Mouse (Mus musculus) ovary, adult 18-20 months (tissue): ENCODE data around the gene Pkp1.
A peak's percentile ranks its signal among the peaks of the same experiment; 100 is the strongest.

Experiments used
- DNase-seq: peaks from one replicate; pipeline ENCODE4 v3.0.0; 2022; ENCODE audit warnings: low spot score, mixed read lengths

Pkp1 gene

DNA sequence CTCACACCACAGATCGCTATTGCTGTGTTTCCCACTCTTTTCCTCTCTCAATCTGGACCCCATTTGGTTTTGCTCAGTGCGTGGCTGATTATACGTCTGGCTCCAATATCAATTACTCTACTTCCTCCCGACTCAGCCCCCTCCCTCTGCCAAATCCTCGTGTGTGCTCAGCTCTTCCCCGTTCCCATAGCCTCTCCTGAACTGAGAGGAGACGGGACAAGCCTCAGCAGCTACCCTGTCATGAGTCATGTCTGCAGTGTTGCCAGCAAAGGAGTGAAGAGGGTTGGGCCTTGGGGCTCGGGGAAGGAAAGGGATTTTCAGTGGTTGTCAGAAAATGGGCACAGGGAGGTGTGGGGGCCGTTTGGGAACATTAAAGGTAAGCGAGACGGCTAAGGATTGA lies 12.3 kb downstream of the Pkp1 start:
- no peak for DNase-seq

DNA sequence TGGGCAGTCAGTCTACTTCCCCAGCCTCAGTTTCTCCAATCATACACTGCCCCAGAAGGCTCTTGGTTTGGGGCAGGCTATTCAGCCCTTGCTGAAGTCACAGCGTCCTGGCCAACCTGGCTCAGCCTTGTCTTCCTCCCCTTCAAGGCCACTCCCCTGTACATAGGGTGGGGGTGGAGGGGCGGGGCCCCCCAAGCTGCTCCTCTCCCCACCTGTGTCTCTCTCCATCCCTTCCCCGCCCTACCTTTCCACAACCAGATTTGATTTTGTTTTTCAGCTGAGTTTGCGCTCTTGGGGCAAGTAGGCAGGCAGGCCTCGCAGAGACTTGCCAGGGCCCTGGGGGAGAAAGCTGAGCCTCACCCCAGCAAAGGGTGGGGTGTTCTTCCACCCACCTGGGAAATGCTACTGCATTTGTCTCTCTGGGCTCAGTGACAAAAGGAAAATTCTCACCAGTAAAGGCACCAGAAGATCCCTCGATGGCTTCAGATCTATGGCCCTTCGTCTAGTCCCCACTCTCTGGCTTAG lies 19.0 kb downstream of the Pkp1 start:
- no peak for DNase-seq

- DNase-seq = no peak
These were observed 19.7 kb downstream of the Pkp1 start for GRCm38 (mm10) chr1:135899295-135899694.

DNA sequence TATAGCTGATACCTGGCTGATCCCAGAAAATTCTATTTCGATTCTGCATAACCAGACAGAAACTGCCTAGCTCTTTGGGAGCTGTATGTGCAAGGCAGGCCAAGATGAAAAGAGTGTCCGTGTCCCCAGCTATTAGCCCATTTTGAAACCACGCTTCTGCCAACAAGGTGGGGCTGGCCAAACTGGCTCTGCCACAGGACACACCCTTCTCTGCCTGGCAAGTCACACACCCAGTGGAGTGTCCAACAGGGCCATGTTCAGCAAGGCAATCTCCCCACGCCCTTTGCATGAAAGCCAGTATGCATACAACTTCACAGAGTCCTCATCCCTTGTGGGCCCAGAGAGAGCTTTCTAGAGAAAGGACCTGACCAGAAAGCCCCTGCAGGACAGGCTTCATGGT lies 23.6 kb downstream of the Pkp1 start:
- DNase-seq = no peak

GRCm38 (mm10) chr1:135893377-135893776 lies 25.6 kb downstream of the Pkp1 start:
- DNase-seq = no peak

- DNase-seq = no peak
These were observed 26.2 kb downstream of the Pkp1 start for GRCm38 (mm10) chr1:135892764-135893163.

GRCm38 (mm10) chr1:135892233-135892632 lies 26.8 kb downstream of the Pkp1 start:
- DNase-seq = no peak

DNA sequence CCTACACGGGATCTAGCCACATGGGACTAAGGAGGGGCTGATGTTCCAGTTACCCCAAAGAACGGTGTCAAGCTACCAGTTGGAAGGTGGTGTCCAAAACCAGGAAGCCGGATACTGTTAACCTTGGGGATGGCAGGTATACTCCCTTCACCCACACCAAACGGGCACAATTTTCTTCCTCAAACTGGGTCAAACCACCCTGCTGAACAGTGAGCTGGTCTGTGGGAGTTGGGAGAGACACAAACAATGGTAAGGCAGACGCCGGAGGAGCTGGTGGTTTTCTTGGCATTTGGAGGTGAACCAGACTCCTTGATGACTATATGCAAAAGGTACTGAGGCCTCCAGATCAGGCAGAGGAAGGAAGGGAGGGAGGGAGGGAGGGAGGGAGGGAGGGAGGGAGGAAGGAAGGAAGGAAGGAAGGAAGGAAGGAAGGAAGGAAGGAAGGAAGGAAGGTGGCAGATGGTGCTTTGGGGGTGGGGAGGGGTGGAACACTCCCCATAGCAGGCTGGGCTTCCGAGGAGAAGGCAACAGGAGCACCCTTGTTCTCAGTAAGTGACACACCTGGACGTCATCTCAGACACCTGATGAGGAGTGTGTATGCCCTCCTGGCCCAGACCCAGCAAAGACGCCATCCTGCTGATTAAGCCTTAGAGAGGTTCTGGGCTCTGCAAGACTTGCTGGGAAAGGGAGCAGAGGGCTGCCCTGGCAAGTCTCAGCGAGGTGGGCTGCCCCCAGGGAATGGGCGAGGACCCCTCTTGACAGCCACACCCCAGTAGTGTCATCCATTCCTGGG lies 27.4 kb downstream of the Pkp1 start:
- DNase-seq = no peak

DNA sequence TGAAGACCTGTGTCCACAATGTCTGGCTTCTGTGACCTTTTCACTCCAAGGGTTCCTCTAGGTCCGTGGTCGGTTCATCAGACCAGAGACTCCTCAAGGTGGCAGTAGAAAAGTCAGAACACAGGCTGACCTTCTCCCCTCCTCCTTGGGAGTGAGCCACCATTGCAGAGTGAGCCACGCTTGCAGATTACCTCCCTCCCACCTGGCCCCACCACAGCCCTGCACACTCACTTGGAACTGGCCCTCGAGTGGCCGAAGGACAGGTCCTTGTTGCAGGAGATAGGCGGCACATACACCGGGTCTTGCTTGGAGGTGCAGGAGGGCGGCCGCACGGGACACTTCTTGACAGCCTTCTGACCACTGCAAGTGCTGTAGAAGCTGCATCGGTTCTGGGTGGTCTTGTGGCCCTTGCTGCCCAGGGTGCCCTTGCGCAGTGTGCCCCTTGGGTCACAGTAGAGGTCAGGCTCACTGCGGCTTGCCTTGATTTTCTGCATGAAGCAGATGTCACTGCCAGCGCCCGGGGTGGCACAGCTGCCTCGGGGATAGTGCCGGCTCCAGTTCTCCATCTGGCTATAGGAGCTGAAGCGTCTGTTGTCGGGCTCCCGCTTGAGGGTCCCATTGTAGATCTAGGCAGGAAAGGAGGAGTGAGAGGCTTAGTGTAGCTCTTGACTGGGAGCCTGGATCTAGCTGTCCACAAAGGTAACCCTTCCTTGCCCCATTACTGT lies 29.4 kb downstream of the Pkp1 start:
- DNase-seq = no peak

- no peak for DNase-seq
These were observed 36.5 kb downstream of the Pkp1 start for GRCm38 (mm10) chr1:135882385-135883109.

- no peak for DNase-seq
These were observed 41.8 kb downstream of the Pkp1 start for GRCm38 (mm10) chr1:135877248-135877647.

DNA sequence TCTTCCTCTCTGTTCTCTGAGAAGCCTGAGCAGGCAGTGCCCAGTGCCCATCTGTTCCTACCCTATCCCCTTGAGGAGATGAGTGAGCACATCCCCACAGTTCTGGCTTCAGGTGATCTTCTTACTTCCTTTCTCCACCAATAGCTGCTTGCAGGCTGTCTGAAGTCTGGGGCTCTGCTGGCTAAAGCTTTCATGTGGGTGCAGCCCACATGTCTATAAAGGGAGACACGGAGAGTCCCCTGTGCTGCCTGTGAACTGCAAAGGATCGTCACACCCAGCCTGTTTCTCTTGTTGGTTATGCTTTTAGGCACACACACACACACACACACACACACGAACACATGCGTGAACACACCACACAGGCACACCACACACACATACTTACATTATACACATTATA lies 46.0 kb downstream of the Pkp1 start:
- DNase-seq = no peak

DNA sequence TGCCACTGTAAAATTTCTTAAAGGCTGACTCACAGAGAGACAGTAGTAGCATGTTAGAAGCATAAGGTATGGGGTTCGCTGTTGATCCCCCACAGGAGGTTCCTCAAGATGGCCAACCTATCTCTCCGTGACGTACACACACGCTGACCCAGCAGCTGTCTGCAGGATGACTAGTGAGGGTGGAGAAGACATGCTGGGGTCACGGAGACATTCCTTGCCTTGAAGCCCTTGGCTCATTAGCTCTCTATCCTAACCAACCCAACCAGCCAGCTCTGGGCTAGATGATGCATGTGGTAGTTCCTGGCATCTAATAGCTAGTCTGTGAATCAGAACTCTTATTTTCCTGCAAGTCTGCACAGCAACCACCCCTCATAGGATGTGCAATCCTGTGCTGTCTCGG lies 50.4 kb downstream of the Pkp1 start:
- DNase-seq = no peak

GRCm38 (mm10) chr1:135865518-135866194 lies 53.4 kb downstream of the Pkp1 start:
- DNase-seq = peak; percentile 49

DNA sequence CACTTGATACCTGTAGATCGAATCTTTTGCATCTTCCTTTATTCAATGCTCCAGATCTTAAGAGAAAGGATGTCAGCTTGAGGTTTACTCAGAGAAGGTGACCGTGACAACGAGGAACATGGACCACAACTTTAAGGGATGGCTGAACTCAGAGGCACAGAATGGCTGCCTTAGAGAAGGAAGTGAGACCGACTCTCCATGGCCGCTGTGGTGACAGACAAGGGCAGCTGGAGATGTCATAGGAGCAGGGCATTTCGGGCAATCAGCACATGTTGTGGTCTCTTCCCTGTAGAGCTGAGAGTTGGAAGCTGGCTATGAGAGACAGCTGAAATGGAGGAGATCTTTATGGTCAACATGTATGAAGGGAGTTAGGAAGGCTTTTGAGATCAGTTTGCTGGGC lies 54.2 kb downstream of the Pkp1 start:
- DNase-seq = no peak

DNA sequence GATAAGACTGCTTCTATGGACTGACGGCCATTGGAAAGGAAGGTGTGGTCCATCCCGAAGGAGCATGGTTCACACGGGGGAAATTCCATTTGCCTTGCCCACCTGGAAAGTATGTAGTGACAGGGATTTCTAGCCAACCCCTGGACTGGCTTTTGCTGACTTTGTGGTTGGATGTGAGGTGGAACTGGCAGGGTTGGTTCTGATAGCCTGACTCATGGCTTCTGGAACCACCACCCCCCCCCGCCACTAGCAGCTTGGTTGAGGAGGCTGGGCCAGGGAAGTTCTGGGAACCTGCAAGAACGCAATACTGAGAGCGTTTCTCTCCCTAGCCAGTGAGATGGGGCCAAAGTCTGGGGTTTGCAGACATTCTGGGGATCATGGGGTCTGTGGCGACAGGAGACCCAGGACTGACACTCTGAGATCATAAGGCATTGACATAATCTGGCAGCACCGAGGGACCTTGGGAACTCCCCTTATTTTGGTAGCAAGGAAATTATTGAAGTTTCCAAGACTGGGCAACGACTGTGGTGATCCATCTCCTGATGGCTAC lies 55.1 kb downstream of the Pkp1 start:
- no peak for DNase-seq

GRCm38 (mm10) chr1:135862561-135862960 lies 56.4 kb downstream of the Pkp1 start:
- DNase-seq = no peak

DNA sequence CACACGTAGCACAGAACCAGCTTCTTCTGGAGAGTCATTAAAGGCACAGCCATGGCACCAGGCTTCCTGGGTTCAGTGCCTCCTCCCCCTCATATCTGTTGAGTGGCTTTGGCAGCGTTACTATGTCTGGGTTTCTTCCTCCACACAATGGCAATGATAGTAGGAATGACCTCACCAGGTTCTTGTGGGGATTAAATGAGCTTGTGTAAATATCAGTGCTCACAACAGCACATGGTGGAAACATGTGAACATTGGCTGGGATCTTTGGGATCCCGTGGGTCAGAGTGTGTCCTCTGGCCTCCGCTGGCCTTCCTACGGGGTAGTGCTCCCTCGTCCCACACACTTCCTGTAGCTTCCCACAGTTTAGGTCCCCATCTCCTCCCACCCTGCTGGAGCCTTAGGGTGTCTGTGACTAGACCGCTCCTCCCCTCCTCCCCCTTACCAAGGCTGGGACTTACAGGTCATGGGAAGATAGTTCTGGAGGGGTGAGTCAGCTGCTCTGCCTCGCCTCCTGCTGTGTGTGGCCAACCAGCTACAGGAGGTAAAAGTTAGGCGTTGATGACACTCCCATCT lies 56.9 kb downstream of the Pkp1 start:
- DNase-seq = peak; percentile 16

GRCm38 (mm10) chr1:135861091-135861490 lies 57.9 kb downstream of the Pkp1 start:
- no peak for DNase-seq

GRCm38 (mm10) chr1:135858533-135858932 lies 60.5 kb downstream of the Pkp1 start:
- no peak for DNase-seq

GRCm38 (mm10) chr1:135857137-135857775 lies 61.8 kb downstream of the Pkp1 start:
- no peak for DNase-seq
